Mouse (Mus musculus) limb, embryonic 14.5 days (tissue): ENCODE data around the gene Dazap1. TPM values are rescaled to one million over a fixed set of nuclear protein-coding genes. Genes with fewer than 3 reads are reported as not detected.

Source experiments
- ATAC-seq: fragments of 200-750 bp; cut with Nextera tagmentation; 2 replicates; pipeline ENCODE4 v1.8.0; 2017; ENCODE audit warnings: low read depth, moderate number of reproducible peaks, moderate TSS enrichment; ENCODE audit not compliant: low FRiP score
- DNase-seq: peaks from one replicate; pipeline ENCODE4 v3.0.0-alpha.2; 2015; ENCODE audit warnings: low spot score
- H3K27ac ChIP-seq: fragments of 300-500 bp; sonication (generic); replicated peaks from 2 replicates; pipeline ENCODE4 v1.5.1; 2014; ENCODE audit warnings: low read depth, mild to moderate bottlenecking, low read length, moderate library complexity, mixed read lengths
- H3K27me3 ChIP-seq: fragments of 300-500 bp; sonication (generic); 2 replicates; pipeline ENCODE4 v1.6.1; 2014; ENCODE audit warnings: low read length, mixed read lengths; ENCODE audit not compliant: control insufficient read depth, insufficient read depth
- H3K36me3 ChIP-seq: fragments of 300-500 bp; sonication (generic); 2 replicates; pipeline ENCODE4 v1.6.1; 2014; ENCODE audit warnings: mild to moderate bottlenecking, low read length, moderate library complexity, mixed read lengths; ENCODE audit not compliant: control insufficient read depth, insufficient read depth
- H3K4me1 ChIP-seq: fragments of 300-500 bp; sonication (generic); 2 replicates; pipeline ENCODE4 v1.6.1; 2014; ENCODE audit warnings: antibody characterized with exemption, low read length, mixed read lengths; ENCODE audit not compliant: control insufficient read depth, insufficient read depth
- H3K4me2 ChIP-seq: fragments of 300-500 bp; sonication (generic); replicated peaks from 2 replicates; pipeline ENCODE4 v1.6.1; 2014; ENCODE audit warnings: low read depth, mild to moderate bottlenecking, low read length, moderate library complexity; ENCODE audit not compliant: severe bottlenecking
- H3K4me3 ChIP-seq: fragments of 300-500 bp; sonication (generic); replicated peaks from 2 replicates; pipeline ENCODE4 v1.5.1; 2014; ENCODE audit warnings: low read length
- H3K9ac ChIP-seq: fragments of 300-500 bp; sonication (generic); 2 replicates; pipeline ENCODE4 v1.6.1; 2014; ENCODE audit warnings: mild to moderate bottlenecking, low read depth, low read length, moderate library complexity; ENCODE audit not compliant: severe bottlenecking
- H3K9me3 ChIP-seq: fragments of 300-500 bp; sonication (generic); 2 replicates; pipeline ENCODE4 v1.6.1; 2016; ENCODE audit warnings: low read length; ENCODE audit not compliant: control insufficient read depth
- POLR2A ChIP-seq: fragments of 200-500 bp; IDR thresholded peaks from 2 replicates; pipeline ENCODE4 v1.8.0; 2012; ENCODE audit warnings: inconsistent platforms, mild to moderate bottlenecking, moderate library complexity, borderline replicate concordance; ENCODE audit not compliant: insufficient read depth, insufficient read length; ENCODE audit errors: extremely low read depth
- WGBS: fragments of 180-500 bp; shearing (Covaris S2); extraction: QIAGEN DNeasy Blood & Tissue Kit; methylation state at CpG from one replicate; pipeline ENCODE4 v1.1.7; 2014; 5-methylcytosine and 5-hydroxymethylcytosine counted together
- polyA plus RNA-seq, 2 experiments: library from polyadenylated mRNA; depleted of rRNA in 1 of 2; stranded (reverse) in 1 of 2; unstranded in 1 of 2; fragments of >200 nt; fragmentation: Nextera tagmentation in 1 of 2; extraction: Ambion mirVana in 1 of 2; gene quantifications; 2 replicates each; pipeline versions ENCODE4 v1.2.1 to v1.2.3; 2012 to 2014

Dazap1 gene
- polyA plus RNA-seq, 2 experiments = 46.1 to 272 TPM

DNA sequence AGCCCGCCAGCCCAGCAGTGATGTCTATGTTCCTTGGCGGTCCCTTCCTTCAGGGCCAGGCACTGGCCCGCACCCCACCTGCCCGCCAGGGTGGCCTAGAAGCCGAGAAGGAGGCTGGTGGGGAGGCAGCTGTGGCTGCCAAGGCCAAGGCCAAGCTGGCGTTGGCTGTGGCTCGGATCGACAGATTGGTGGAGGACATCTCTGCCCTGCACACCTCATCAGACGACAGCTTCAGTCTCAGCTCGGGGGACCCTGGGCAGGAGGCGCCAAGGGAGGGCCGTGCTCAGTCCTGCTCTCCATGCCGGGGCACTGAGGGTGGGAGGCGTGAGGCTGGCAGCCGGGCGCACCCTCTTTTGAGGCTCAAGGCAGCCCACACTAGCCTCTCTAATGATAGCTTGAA is 50.3 kb downstream of the Dazap1 start:
- Histone ChIP-seq H3K27me3 (peaks cover 62% of the 10 kb centered on the region), H3K4me2 (no peak overlapping the region), H3K4me1 (no peaks in the 10 kb centered on the region), H3K9me3 (no peaks in the 10 kb centered on the region), H3K36me3 (no peaks in the 10 kb centered on the region), H3K9ac (no peak overlapping the region), H3K27ac (no peak overlapping the region), H3K4me3 (no peak overlapping the region)
- ATAC-seq (no peak), DNase-seq (no peak)
- 78% methylated on average over 16 of the region's 16 CpGs for WGBS
- TF ChIP-seq POLR2A = no peak

DNA sequence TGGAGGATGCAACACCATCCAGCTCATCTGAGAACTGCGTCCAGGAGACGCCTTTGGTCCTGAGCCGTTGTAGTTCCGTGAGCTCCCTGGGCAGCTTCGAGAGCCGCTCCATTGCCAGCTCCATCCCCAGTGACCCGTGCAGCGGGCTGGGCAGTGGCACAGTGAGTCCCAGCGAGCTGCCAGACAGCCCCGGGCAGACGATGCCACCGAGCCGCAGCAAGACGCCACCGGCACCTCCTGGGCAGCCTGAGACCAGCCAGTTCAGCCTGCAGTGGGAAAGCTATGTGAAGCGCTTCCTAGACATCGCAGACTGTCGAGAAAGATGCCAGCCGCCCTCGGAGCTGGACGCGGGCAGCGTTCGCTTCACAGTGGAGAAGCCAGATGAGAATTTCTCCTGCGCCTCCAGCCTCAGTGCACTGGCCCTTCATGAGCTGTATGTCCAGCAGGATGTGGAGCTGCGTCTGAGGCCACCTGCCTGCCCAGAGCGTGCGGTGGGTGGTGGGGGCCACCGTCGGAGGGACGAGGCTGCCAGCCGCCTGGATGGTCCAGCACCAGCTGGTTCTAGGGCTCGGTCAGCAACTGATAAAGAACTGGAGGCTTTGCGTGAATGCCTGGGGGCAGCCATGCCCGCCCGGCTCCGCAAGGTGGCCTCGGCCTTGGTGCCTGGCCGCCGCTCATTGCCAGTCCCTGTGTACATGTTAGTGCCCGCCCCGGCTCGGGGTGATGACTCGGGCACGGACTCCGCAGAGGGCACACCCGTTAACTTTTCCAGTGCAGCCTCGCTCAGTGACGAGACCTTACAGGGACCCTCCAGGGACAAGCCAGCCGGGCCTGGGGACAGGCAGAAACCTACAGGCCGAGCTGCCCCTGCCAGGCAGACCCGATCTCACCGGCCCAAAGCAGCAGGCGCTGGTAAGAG is 51.6 kb downstream of the Dazap1 start:
- DNase-seq (no peak), ATAC-seq (no peak)
- TF ChIP-seq POLR2A = no peak
- no peak overlapping the region for H3K4me2 ChIP-seq
- no peak overlapping the region for H3K4me3 ChIP-seq
- no peaks in the 10 kb centered on the region for H3K9me3 ChIP-seq
- H3K9ac ChIP-seq = no peak overlapping the region
- H3K27me3 ChIP-seq = peaks cover 69% of the 10 kb centered on the region
- H3K4me1 ChIP-seq = no peaks in the 10 kb centered on the region
- 0 out of 2 replicates have a peak, but pooled peaks cover 5% of the 10 kb centered on the region for H3K36me3 ChIP-seq
- no peak overlapping the region for H3K27ac ChIP-seq
- WGBS = 63% methylated on average over 52 of the region's 54 CpGs

DNA sequence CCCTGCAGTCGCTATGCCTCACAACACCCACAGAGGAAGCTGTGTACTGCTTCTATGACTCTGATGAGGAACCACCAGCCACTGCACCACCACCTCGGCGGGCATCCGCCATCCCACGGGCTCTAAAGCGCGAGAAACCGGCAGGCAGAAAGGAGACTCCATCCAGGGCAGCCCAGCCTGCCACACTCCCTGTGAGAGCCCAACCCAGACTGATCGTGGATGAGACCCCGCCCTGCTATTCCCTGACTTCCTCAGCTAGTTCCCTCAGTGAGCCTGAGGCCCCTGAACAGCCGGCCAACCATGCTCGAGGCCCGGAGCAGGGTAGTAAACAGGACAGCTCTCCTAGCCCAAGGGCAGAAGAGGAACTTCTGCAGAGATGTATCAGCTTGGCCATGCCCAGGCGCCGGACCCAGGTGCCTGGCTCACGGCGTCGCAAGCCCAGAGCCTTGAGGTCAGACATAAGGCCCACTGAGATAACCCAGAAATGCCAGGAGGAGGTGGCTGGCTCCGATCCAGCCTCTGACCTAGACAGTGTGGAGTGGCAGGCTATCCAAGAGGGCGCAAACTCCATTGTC is 52.4 kb downstream of the Dazap1 start:
- WGBS = 46% methylated on average over 19 of the region's 20 CpGs

DNA sequence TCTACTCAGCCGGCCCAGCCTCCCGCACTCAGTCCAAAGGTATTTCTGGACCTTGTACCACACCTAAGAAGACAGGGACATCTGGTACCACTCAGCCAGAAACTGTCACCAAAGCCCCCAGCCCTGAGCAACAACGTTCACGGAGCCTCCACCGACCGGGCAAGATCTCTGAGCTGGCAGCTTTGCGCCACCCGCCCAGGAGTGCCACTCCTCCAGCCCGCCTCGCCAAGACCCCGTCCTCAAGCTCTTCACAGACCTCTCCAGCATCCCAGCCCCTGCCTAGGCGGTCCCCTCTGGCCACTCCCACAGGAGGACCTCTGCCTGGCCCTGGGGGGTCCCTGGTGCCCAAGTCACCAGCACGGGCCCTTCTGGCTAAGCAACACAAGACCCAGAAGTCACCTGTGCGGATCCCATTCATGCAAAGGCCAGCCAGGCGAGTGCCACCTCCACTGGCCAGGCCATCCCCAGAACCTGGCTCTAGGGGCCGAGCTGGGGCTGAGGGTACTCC is 53.3 kb downstream of the Dazap1 start:
- Histone ChIP-seq H3K9me3 (no peaks in the 10 kb centered on the region), H3K27me3 (peaks cover 69% of the 10 kb centered on the region), H3K4me3 (no peak overlapping the region), H3K4me1 (0 out of 2 replicates have a peak, but pooled peaks cover 3% of the 10 kb centered on the region), H3K36me3 (peaks cover 17% of the 10 kb centered on the region; the same call in 1 of the 2 replicates), H3K27ac (no peak overlapping the region), H3K9ac (no peak overlapping the region), H3K4me2 (no peak overlapping the region)
- WGBS = 43% methylated on average over 16 of the region's 16 CpGs
- DNase-seq (no peak), ATAC-seq (no peak)
- no peak for TF ChIP-seq POLR2A

More for the DNA sequence above, 52.4 kb downstream of the Dazap1 start:
- ATAC-seq (no peak), DNase-seq (no peak)
- Histone ChIP-seq H3K9me3 (no peaks in the 10 kb centered on the region), H3K36me3 (peaks cover 13% of the 10 kb centered on the region; the same call in 1 of the 2 replicates), H3K27me3 (peaks cover 69% of the 10 kb centered on the region), H3K4me1 (no peaks in the 10 kb centered on the region), H3K9ac (no peak overlapping the region), H3K4me3 (no peak overlapping the region), H3K27ac (no peak overlapping the region), H3K4me2 (no peak overlapping the region)
- TF ChIP-seq POLR2A = no peak

DNA sequence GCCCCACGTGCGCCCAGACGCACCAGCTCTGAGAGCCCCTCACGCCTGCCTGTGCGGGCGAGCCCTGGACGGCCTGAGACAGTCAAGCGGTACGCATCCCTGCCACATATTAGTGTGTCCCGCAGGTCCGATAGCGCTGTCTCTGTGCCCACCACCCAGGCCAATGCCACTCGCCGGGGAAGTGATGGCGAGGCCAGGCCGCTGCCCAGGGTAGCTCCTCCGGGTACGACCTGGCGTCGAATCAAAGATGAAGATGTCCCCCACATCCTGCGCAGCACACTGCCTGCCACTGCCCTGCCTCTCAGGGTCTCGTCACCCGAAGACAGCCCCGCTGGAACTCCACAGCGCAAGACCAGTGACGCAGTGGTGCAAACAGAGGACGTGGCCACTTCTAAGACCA is 54.0 kb downstream of the Dazap1 start:
- Histone ChIP-seq H3K9ac (no peak overlapping the region), H3K4me3 (no peak overlapping the region), H3K27me3 (peaks cover 67% of the 10 kb centered on the region), H3K36me3 (peaks cover 17% of the 10 kb centered on the region; the same call in 1 of the 2 replicates), H3K27ac (no peak overlapping the region), H3K9me3 (no peaks in the 10 kb centered on the region), H3K4me1 (0 out of 2 replicates have a peak, but pooled peaks cover 3% of the 10 kb centered on the region), H3K4me2 (no peak overlapping the region)
- 44% methylated on average over 27 of the region's 27 CpGs for WGBS
- ATAC-seq (no peak), DNase-seq (no peak)
- TF ChIP-seq POLR2A = no peak
